Mouse (Mus musculus) myocyte (in vitro differentiated cells): ENCODE results near the gene Rdh9.

Source experiments
- CEBPB ChIP-seq: IDR thresholded peaks from 2 replicates; pipeline ENCODE4 v1.6.1; 2011; ENCODE audit warnings: mild to moderate bottlenecking, moderate library complexity; ENCODE audit not compliant: poor library complexity, insufficient read depth, severe bottlenecking
- E2F4 ChIP-seq: IDR thresholded peaks from one replicate; pipeline ENCODE4 v1.6.1; 2011; ENCODE audit warnings: mild to moderate bottlenecking, control low read depth, moderate library complexity; ENCODE audit not compliant: insufficient read depth
- POLR2A ChIP-seq: IDR thresholded peaks from one replicate; pipeline ENCODE4 v1.6.1; 2011; ENCODE audit warnings: low read depth, mild to moderate bottlenecking, control low read depth, moderate library complexity; ENCODE audit not compliant: insufficient read length
- POLR2AphosphoS2 ChIP-seq: IDR thresholded peaks from one replicate; pipeline ENCODE4 v1.6.1; 2011; ENCODE audit warnings: low read depth, control low read depth; ENCODE audit not compliant: insufficient read length
- TCF12 ChIP-seq: IDR thresholded peaks from one replicate; pipeline ENCODE4 v1.6.1; 2011; ENCODE audit warnings: mild to moderate bottlenecking, control low read depth; ENCODE audit not compliant: poor library complexity, insufficient read depth, severe bottlenecking
- USF1 ChIP-seq: IDR thresholded peaks from one replicate; pipeline ENCODE4 v1.6.1; 2011; ENCODE audit warnings: low read depth, mild to moderate bottlenecking, control low read depth, moderate library complexity

DNA sequence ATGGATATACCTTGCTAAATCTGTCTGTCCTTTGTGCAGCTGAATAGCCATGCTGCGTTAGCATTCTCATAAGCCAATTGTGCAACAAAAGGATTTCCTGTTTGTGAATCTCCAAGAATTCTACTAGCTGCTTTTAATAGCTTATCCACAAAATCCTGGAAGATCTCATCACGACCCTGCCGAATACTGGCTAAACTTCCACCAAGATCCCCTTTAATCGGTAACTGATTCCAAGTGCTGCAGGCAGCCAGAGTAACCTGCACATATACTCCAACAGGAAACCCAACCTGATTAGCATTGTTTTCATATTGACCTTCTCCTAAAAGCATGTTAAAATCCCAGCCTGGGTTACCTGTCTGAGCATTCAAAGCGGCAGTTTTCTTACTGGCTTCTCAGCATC, 59.1 kb downstream of the Rdh9 start:
- TF ChIP-seq USF1, result no peak
- TF ChIP-seq POLR2AphosphoS2, result no peak
- no peak for TF ChIP-seq CEBPB
- no peak for TF ChIP-seq E2F4
- no peak for TF ChIP-seq POLR2A
- TF ChIP-seq TCF12, result no peak
